Mouse (Mus musculus): Measurements from ENCODE around the gene Arhgap31. TPM values are rescaled to one million over a fixed set of nuclear protein-coding genes. Genes with fewer than 3 reads are reported as not detected.

Arhgap31 gene
- polyA plus RNA-seq, 1 experiment from 2014 or later, result 36.1 TPM

- Histone ChIP-seq H3K27me3 (no peaks in the 10 kb centered on the region), H3K9ac (no peak overlapping the region), H3K27ac (no peak overlapping the region), H3K9me3 (replicated peaks) (no peaks in the 10 kb centered on the region), H3K4me1 (replicated peaks) (peaks cover 15% of the 10 kb centered on the region), H3K4me3 (no peak overlapping the region), H3K36me3 (no peaks in the 10 kb centered on the region), H3K4me2 (no peak overlapping the region)
- 72% methylated on average over 6 of the region's 6 CpGs for WGBS
- ATAC-seq (replicated peaks; ENCODE audit: insufficient number of reproducible peaks, insufficient read depth, low FRiP score, low read depth), result no peak
Observed at GRCm38 (mm10) chr16:38750803-38751202, 37.7 kb upstream of the Arhgap31 start.

GRCm38 (mm10) chr16:38743941-38744673, 31.0 kb upstream of the Arhgap31 start:
- H3K4me2 ChIP-seq, result no peak overlapping the region
- no peak overlapping the region for H3K27ac ChIP-seq
- peaks cover 10% of the 10 kb centered on the region for H3K4me1 ChIP-seq (replicated peaks)
- WGBS, result 89% methylated on average over 10 of the region's 10 CpGs
- H3K27me3 ChIP-seq, result no peaks in the 10 kb centered on the region
- H3K9me3 ChIP-seq (replicated peaks), result no peaks in the 10 kb centered on the region
- H3K9ac ChIP-seq, result no peak overlapping the region
- H3K4me3 ChIP-seq, result no peak overlapping the region
- no peak for ATAC-seq (replicated peaks; ENCODE audit: insufficient number of reproducible peaks, insufficient read depth, low FRiP score, low read depth)
- no peaks in the 10 kb centered on the region for H3K36me3 ChIP-seq

- ATAC-seq (replicated peaks; ENCODE audit: insufficient number of reproducible peaks, insufficient read depth, low FRiP score, low read depth), result peak; percentile 47; the same call in 1 of the 2 replicates
- H3K9ac ChIP-seq, result peak overlapping the region; percentile 93
- H3K4me1 ChIP-seq (replicated peaks), result peaks cover 10% of the 10 kb centered on the region
- peak overlapping the region; percentile 94 for H3K4me3 ChIP-seq
- under 1% methylated on average over 13 of the region's 13 CpGs for WGBS
- H3K27me3 ChIP-seq, result no peaks in the 10 kb centered on the region
- H3K27ac ChIP-seq, result peak overlapping the region; percentile 84
- peak overlapping the region; percentile 95 for H3K4me2 ChIP-seq
- H3K9me3 ChIP-seq (replicated peaks), result no peaks in the 10 kb centered on the region
- no peaks in the 10 kb centered on the region for H3K36me3 ChIP-seq
Observed at GRCm38 (mm10) chr16:38742659-38743131, 29.6 kb upstream of the Arhgap31 start.

GRCm38 (mm10) chr16:38742113-38742658, 29.1 kb upstream of the Arhgap31 start, which contains the start of gene B4galt4:
Gene B4galt4 (plus strand): TSS chr16:38742264.
- under 1% methylated on average over 69 of the region's 69 CpGs for WGBS
- H3K4me1 ChIP-seq (replicated peaks), result peaks cover 10% of the 10 kb centered on the region
- peak; percentile 96 for ATAC-seq (replicated peaks; ENCODE audit: insufficient number of reproducible peaks, insufficient read depth, low FRiP score, low read depth)
- peak within 1 kb of the TSS; percentile 95 for H3K4me2 ChIP-seq
- no peaks in the 10 kb centered on the region for H3K36me3 ChIP-seq
- H3K27me3 ChIP-seq, result no peaks in the 10 kb centered on the region
- H3K9me3 ChIP-seq (replicated peaks), result no peaks in the 10 kb centered on the region
- H3K9ac ChIP-seq, result peak within 1 kb of the TSS; percentile 93
- peak within 1 kb of the TSS; percentile 84 for H3K27ac ChIP-seq
- H3K4me3 ChIP-seq, result peak within 1 kb of the TSS; percentile 94

GRCm38 (mm10) chr16:38741204-38741903, 28.3 kb upstream of the Arhgap31 start:
- H3K27me3 ChIP-seq, result no peaks in the 10 kb centered on the region
- peak overlapping the region; percentile 95 for H3K4me2 ChIP-seq
- H3K27ac ChIP-seq, result peak overlapping the region; percentile 84; the same call in 1 of the 2 replicates
- peak overlapping the region; percentile 93 for H3K9ac ChIP-seq
- no peaks in the 10 kb centered on the region for H3K36me3 ChIP-seq
- H3K4me3 ChIP-seq, result peak overlapping the region; percentile 94
- H3K9me3 ChIP-seq (replicated peaks), result no peaks in the 10 kb centered on the region
- peaks cover 10% of the 10 kb centered on the region for H3K4me1 ChIP-seq (replicated peaks)
- ATAC-seq (replicated peaks; ENCODE audit: insufficient number of reproducible peaks, insufficient read depth, low FRiP score, low read depth), result no peak
- 73% methylated on average over 13 of the region's 13 CpGs for WGBS

- H3K4me1 ChIP-seq (replicated peaks), result peaks cover 5% of the 10 kb centered on the region
- H3K27me3 ChIP-seq, result no peaks in the 10 kb centered on the region
- H3K4me3 ChIP-seq, result no peak overlapping the region
- H3K9ac ChIP-seq, result no peak overlapping the region
- no peaks in the 10 kb centered on the region for H3K9me3 ChIP-seq (replicated peaks)
- 42% methylated on average over 8 of the region's 8 CpGs for WGBS
- peak overlapping the region; percentile 21; the same call in 1 of the 2 replicates for H3K4me2 ChIP-seq
- peak overlapping the region; percentile 62 for H3K27ac ChIP-seq
- 0 out of 2 replicates have a peak, but pooled peaks have one; percentile 50 for ATAC-seq (replicated peaks; ENCODE audit: insufficient number of reproducible peaks, insufficient read depth, low FRiP score, low read depth)
- H3K36me3 ChIP-seq, result no peaks in the 10 kb centered on the region
Observed at GRCm38 (mm10) chr16:38730921-38731320, 17.8 kb upstream of the Arhgap31 start.

- H3K9ac ChIP-seq, result no peak overlapping the region
- H3K4me1 ChIP-seq (replicated peaks), result peaks cover 5% of the 10 kb centered on the region
- ATAC-seq (replicated peaks; ENCODE audit: insufficient number of reproducible peaks, insufficient read depth, low FRiP score, low read depth), result peak; percentile 47; the same call in 1 of the 2 replicates
- WGBS, result 42% methylated on average over 15 of the region's 15 CpGs
- H3K9me3 ChIP-seq (replicated peaks), result no peaks in the 10 kb centered on the region
- no peaks in the 10 kb centered on the region for H3K36me3 ChIP-seq
- peak overlapping the region; percentile 62 for H3K27ac ChIP-seq
- H3K27me3 ChIP-seq, result no peaks in the 10 kb centered on the region
- H3K4me2 ChIP-seq, result peak overlapping the region; percentile 41
- peak overlapping the region; percentile 1; the same call in 1 of the 2 replicates for H3K4me3 ChIP-seq
Observed at GRCm38 (mm10) chr16:38729610-38730288, 16.7 kb upstream of the Arhgap31 start.

GRCm38 (mm10) chr16:38729139-38729538, 16.1 kb upstream of the Arhgap31 start:
- WGBS, result 66% methylated on average over 6 of the region's 6 CpGs
- no peak for ATAC-seq (replicated peaks; ENCODE audit: insufficient number of reproducible peaks, insufficient read depth, low FRiP score, low read depth)
- H3K9me3 ChIP-seq (replicated peaks), result no peaks in the 10 kb centered on the region
- 0 out of 2 replicates have a peak overlapping the region, but pooled peaks have one; percentile 16 for H3K27ac ChIP-seq
- no peak overlapping the region for H3K4me2 ChIP-seq
- no peak overlapping the region for H3K9ac ChIP-seq
- no peaks in the 10 kb centered on the region for H3K27me3 ChIP-seq
- no peaks in the 10 kb centered on the region for H3K36me3 ChIP-seq
- peaks cover 5% of the 10 kb centered on the region for H3K4me1 ChIP-seq (replicated peaks)
- H3K4me3 ChIP-seq, result no peak overlapping the region

- no peak overlapping the region for H3K4me2 ChIP-seq
- 91% methylated on average over 15 of the region's 15 CpGs for WGBS
- no peak for ATAC-seq (replicated peaks; ENCODE audit: insufficient number of reproducible peaks, insufficient read depth, low FRiP score, low read depth)
- no peak overlapping the region for H3K9ac ChIP-seq
- H3K4me3 ChIP-seq, result no peak overlapping the region
- no peak overlapping the region for H3K27ac ChIP-seq
- H3K36me3 ChIP-seq, result no peaks in the 10 kb centered on the region
- peaks cover 5% of the 10 kb centered on the region for H3K4me1 ChIP-seq (replicated peaks)
- H3K9me3 ChIP-seq (replicated peaks), result no peaks in the 10 kb centered on the region
- no peaks in the 10 kb centered on the region for H3K27me3 ChIP-seq
Observed at GRCm38 (mm10) chr16:38728576-38729132, 15.6 kb upstream of the Arhgap31 start.

GRCm38 (mm10) chr16:38724974-38725373, 11.9 kb upstream of the Arhgap31 start:
- Histone ChIP-seq H3K36me3 (no peaks in the 10 kb centered on the region), H3K27me3 (no peaks in the 10 kb centered on the region), H3K9ac (no peak overlapping the region), H3K27ac (peak overlapping the region; percentile 41; the same call in 1 of the 2 replicates), H3K4me2 (no peak overlapping the region), H3K9me3 (replicated peaks) (no peaks in the 10 kb centered on the region), H3K4me1 (replicated peaks) (peaks cover 5% of the 10 kb centered on the region), H3K4me3 (no peak overlapping the region)
- no peak for ATAC-seq (replicated peaks; ENCODE audit: insufficient number of reproducible peaks, insufficient read depth, low FRiP score, low read depth)
- 43% methylated on average over 13 of the region's 13 CpGs for WGBS
